Mouse (Mus musculus): Measurements from ENCODE around the gene Actl6a.
"Not testable (repeated sequence)": the region's sequence is repeated elsewhere in the genome, so short reads cannot be mapped to it uniquely, and the experiment has no call there.

Gene Actl6a

DNA sequence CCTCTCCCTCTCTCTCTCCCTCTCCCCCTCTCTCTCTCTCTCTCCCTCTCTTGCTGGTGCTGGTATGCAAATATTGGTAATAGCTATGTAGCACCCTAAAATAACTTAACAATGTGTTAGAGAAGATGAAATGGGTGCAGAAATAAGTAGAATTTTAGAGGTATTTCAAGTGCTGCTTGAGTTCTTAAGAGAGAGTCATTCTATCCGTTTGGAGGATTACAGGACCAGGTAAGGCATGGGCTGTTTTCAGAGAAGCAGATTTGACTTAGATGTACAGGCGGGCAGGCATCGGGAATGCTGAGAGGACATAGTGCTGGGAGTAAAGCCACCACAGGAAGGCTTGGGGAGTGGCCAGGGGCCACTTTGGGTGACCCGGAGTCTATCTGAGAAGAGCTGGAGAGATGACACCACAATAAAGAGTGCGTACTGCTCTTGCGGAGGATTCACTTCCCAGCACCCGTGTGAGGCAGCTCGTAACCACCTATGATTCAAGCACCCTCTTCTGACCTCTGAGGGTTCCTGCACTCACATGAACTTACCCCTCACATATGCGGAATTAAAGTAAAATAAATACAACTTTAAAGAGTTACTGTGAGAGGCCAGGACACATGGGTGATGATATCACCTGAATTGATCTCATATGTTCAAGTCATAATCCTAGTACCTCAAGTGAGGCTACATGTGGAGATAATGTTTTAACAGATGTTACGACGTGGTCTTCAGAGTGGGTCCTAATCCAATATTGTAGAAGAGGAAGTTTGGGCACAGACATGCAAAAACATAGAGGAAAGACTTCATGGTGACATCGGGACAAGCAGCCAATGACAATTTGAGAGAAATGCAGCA, 11.1 kb upstream of the Actl6a start:
- DNase-seq (ENCODE audit: low spot score): no peak

DNA sequence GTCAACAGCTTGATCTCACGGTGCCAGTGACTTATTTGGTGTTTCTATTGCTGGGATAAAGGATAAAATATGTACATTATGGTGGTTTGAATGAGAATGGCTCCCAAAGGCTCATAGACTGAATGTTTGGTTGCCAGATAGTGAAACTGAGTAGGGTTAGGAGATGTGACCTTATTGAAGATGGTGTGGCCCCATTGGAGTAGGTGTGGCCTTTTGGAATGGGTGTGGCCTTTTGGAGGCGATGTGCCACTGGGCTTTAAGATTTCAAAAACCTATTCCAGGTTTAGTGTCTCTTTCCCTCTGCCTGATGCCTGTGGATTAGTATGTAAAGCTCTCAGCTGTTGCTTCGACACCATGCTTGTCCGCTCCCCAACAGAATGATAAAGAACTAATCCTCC, 10.5 kb upstream of the Actl6a start:
- DNase-seq (ENCODE audit: low spot score): no peak

DNA sequence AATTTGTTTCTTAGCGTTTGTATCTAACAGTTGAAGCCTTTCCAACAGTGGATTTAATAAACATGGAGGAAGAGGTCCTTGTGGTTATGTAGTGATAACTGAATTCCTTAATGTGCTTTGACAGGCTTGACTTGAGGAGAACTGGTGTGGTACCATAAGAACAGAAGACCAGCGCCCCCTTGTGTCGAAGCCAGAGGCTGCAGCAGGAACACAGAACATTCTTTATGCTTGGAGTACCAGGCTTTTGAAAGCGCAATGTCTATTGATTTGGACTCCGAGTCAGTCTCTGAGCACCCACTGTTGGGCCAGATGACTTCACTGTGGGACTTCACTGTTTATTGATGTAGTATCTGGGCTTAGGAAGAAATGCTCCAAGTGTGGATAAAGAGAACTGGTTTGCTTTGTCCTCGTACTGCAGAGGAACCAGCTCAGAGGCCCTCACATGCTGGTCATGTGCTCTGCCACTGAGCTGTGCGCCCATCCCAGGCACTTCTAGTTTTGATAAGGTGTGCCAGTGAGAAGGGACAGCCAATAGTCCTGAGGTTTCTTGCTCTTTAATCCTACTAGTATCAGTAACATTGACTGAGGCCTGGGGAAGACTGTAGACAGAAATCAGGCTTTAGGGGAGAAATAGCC, 7.8 kb upstream of the Actl6a start:
- DNase-seq (ENCODE audit: low spot score): peak; percentile 74

DNA sequence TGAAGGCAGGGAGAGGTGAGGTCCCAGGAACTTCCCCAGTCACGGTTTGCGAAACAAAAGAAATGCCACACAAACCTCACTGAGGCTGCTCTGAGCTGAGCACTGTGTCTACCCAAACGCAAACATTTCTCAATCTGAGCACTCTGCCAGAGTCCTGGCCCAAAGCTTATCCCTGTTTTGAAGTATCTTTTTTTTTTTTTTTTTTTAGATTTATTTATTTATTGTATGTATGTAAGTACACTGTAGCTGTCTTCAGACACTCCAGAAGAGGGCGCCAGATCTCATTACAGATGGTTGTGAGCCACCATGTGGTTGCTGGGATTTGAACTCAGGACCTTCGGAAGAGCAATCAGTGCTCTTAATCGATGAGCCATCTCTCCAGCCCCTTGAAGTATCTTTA, 2.1 kb upstream of the Actl6a start:
- DNase-seq (ENCODE audit: low spot score): not testable (repeated sequence)

DNA sequence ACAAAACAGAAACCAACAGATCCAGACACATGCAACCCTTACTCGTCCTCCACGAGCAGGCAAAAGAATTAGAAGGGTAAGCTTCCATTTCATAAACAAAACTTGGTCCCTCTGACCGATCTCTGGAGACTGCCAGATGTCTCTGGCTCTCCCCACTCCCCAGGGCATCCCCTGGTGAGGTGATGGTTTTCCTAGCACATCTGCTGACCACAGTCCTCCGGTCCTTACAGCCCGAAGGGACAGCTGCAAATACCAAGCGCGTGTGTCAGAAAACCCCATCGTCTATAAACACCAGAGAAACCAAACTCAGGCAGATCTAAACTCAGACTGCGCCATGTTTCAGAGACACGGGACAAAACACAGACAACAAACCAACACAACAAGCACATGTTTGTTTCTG, 1.5 kb upstream of the Actl6a start:
- DNase-seq (ENCODE audit: low spot score): not testable (repeated sequence)

DNA sequence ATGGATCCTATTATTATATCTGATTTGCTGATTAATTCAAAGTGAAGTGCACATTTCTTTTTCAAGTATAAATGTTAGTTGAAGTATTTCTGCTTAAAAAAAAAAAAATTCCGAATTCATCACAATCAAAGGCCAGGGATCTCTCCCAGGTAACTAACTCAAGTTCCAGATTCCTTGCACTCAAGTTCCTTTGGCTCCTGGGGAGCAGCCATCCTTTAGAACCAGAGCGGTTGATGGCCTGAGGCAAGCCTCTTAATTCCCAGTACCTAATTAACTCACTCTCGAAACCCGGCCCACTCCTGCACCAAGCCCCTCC, 1.9 kb downstream of the Actl6a start:
- DNase-seq (ENCODE audit: low spot score): no peak

DNA sequence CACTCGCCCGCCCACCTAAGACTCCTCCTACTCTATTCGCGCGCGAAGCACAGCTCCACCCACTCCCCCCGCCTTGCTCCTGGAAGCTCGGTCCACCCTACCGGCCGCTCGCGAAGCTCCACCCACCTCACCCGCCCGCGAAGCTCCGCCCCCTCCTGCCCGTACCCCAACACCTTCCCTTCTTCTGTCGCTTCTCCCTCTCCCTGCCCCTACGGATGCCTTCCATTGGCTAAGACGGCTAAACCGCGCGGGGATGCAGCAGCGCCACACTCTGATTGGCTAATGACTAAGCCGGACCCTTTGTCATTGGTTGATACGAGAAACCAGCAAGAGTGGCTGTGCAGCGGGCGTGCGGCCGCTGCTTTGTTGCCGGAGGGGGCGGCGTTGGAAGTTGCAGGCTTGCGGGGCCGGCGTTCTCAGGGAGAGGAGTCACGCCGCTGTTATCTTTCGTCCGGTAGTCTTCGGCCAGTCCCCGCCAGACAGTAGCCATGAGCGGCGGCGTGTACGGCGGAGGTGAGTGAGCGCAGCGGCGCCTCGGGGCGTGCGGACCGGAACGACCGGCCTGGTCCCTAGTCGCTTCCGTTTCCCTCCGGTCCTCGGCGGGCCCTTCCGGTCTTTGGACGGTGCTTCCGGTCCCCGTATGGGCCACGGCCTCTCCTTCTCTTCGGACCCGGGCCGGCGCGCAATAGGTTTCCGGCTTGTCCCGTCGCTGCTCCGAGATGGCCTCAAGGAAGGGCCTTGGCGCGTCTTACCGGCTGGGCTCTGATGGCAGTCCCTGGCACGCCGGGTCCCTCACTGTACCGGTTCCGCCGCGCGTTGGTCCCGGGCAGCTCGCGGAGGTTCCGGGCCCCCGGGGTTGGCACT, 2.5 kb downstream of the Actl6a start:
- DNase-seq (ENCODE audit: low spot score): peak; percentile 99

DNA sequence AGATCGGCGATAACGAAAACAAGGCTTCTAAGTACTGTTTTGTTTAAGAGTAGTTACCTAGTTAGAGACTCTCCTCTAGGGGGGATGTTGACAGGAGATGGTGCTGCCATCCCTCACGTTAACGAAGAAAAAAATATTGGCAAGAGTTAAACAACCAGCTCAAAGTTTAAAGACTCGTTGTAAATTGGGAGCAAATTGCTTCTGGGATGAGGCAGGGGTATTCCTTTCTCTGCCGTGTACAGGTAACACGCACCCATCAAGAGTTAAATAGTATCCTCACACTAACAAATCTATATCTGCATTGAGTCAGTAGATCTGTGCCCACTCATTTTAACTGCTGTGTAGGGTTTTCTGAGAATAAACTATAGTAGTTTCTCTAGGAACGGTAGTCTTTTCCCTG, 3.3 kb downstream of the Actl6a start:
- no peak for DNase-seq (ENCODE audit: low spot score)

DNA sequence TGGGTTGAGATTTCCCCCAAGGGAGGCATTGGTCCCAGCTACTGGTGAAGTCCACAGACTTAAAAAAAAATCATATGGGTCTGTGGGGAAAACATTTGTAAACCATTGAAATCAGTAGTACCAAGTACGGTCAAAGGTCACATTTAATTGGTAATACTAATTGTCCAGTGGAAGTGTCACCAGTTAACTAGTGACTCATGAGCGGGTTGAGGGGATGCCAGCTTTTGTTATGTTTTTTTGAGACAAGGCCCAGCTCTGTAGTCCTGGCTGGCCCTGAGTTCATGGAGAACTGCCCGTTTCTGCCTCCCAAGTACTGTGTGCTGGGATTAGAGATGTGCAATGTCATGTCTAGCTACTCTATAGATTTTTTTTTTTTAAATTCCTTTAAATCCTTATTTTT, 7.6 kb downstream of the Actl6a start:
- no peak for DNase-seq (ENCODE audit: low spot score)

DNA sequence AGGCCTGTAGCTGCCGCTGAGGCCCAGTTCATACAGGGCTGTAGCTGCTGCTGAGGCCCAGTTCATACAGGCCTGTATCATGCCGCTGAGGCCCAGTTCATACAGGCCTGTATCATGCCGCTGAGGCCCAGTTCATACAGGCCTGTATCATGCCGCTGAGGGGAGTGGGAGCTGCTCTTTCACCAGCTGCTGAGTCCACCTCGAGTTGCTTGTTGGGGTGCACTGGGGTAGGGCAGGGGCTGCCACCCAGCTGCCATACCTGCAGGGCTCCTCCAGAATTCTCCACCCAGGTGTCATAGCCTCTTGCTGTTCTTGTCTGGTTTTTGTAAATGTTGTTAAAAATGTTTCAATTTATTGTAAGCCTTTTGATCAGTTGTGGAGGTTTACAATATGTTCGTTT, 11.3 kb downstream of the Actl6a start:
- not testable (repeated sequence) for DNase-seq (ENCODE audit: low spot score)

DNA sequence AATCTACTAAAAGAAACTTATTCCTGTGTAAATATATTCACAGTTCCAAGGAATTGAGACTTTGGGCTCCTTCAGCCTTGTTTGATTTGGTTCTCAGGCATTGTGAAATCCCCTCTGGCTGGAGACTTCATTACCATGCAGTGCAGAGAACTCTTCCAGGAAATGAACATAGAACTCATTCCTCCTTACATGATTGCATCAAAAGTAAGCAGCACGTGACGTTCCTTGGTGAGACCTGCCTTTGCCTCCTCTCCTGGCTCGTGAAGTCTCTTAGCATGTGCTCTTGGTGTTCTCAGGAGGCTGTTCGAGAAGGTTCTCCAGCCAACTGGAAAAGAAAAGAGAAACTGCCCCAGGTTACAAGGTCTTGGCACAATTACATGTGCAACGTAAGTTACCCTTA, 12.2 kb downstream of the Actl6a start:
- no peak for DNase-seq (ENCODE audit: low spot score)

DNA sequence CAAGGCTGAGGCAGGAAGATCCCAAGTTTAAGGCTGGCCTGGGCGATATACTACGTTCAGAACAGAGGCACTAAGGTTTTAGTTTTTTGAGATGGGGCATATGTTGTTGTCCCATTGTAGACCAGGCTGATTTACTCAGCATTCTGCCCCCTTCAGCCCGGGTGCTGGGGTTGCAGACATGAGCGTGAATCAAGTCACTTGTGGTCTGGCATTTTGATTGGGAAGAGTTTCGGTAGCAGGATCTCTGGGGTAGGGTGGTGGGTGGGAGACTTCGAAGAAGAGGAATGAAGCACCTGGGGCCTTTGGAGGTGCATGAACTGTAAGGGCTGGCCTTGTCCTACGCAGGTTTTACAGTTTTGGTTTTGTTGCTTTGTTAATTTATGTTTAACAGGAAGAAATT, 18.1 kb downstream of the Actl6a start:
- no peak for DNase-seq (ENCODE audit: low spot score)

DNA sequence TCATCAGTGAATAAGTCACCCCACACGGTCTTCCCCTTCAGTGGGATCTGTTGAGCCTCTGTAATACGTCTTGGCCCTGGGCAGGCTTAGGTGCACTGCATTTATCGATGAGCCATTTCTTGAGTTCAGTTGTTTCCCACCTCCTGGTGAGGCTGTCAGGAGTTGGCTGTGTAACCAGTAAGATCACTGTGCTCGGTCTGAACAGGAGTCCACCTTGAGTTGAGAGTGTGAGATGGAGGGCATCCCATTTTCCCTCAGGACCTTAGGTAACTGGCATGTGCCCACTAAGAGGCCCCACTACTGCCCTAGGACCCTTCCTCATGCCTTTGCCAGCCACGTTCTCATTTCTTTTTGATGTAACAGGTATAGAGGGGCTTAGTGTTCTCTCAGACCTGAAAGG, 19.9 kb downstream of the Actl6a start:
- no peak for DNase-seq (ENCODE audit: low spot score)

DNA sequence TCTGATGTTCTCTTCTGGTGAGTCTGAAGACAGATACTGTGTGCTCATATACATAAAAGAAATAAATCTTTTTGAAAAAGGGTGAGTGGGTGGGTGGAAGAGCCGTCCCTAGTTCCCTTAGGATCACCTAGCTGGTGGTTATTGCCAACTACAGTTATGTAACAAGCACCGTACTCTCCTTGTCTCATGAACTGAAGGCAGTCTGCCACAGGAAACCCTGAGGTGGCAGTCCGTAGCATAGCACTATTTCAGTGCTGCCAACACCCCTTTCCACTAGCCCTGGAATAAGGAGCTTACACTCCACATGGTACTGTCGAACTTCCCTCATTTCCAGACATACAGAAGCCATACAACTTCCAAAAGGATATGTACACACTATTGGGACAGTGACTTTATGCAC, 21.8 kb downstream of the Actl6a start:
- DNase-seq (ENCODE audit: low spot score): no peak

DNA sequence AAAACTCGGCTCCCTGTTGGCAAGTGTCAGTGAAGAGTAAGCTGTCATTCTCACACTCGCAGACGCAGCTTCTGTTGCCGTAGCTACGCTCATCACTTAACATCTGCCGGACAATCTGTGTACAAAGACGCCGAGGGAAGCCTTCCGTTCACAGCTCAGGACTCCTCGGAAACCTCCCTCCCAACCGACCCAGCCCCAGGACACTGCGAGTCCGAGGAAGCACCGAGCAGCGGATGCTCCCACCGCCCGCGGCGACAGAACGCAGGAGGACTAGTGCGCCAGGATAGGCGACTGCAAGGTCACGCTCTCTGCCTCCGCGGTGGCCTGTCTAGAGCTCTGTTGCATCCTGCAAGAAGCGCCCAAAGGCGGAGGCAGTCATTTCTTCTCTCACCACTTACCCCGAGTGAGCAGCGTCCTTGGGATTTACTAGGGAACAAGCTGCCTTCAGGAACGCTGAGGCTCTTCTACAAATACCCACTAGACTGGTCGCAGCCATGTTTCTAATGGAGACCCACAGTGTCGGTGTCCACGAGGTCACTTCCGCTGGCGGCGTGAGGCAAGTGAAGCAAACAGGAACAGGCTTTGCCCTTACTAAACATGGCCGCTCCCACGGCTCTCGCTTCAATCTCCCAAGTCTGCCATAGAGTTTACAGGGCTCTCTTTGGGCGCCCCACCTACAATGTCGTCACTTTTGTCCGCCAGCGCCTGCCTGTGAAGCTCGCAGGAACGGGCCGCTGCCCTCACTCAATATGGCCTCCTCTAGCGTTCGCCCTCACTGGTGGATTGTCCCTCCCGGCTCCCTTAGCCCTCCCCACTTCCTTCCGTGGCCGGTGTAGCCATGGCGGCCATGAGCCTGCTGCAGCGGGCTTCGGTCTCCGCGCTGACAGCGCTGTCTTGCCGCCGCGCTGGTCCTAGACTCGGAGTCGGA, 30.4 kb downstream of the Actl6a start, which contains the start of gene Ndufb5:
TSS of gene Ndufb5 (plus strand) at position 747 of the 928 bp plus-strand sequence.
- peak; percentile 98 for DNase-seq (ENCODE audit: low spot score)

DNA sequence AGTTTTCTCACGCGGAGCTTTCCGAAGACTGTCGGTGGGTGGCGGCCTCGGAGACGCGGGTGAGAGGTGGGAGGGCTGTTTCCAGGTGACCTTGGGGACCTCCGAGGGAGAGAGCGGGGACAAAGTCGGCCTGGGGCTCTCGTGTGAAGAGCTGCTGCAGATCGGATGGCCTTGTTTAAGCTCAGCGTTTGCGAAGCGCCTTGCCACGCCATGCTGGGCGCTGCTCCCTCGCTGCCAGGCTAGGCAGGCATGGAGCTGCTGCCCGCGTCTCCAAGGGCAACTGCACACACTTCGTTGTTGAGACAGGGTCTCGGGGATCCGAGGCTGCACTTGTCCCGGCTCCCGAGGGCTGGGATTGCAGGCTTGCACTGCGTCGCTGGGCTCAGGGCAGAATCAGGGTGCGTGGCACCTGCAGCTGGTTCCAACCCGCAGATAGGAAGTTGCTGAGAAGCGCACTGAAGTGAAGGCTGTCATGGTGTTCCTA, 31.1 kb downstream of the Actl6a start, which contains the start of gene Mrpl47:
TSS of gene Mrpl47 (minus strand) at position 434 of the 484 bp plus-strand sequence.
- DNase-seq (ENCODE audit: low spot score): no peak

DNA sequence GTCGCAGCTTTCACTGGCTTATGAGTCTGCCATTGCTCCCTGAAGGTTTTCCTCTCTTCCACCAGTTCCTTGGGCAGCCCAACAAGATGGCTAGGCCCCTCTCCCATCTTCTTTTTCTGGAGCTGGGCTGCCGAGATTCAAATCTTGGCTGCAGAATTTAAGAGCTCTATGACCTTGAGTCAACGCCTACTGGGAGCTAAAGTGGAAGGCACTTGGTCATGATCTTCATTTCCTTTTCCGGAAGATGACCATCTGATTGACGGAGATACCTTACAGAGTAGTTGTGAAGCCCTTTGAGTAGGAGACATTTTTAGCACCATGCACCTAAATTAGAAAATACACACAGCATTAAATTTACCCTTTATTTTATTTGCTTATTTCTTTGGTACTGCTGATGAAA, 32.5 kb downstream of the Actl6a start:
- DNase-seq (ENCODE audit: low spot score): no peak

DNA sequence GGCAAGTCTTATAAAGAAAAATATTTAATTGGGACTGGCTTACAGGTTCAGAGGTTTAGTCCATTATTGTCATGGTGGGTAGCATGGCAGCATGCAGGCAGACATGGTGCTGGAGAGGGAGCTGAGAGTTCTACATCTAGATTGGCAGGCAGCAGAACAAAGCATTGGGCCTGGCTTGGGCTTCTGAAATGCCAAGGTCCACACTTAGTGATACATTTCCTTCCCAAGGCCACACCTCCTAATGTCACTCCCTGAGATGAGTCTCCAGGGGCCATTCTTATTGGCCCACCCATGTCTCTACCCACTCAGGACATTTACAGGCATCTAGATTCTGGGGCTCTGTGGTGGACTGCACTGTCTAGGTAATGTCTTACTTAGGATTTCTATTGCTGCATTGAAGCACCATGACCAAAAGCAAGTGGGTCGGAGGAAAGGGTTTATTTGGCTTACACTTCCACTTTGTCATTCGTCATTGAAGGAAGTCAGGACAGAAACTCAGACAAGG, 36.2 kb downstream of the Actl6a start:
- no peak for DNase-seq (ENCODE audit: low spot score)

DNA sequence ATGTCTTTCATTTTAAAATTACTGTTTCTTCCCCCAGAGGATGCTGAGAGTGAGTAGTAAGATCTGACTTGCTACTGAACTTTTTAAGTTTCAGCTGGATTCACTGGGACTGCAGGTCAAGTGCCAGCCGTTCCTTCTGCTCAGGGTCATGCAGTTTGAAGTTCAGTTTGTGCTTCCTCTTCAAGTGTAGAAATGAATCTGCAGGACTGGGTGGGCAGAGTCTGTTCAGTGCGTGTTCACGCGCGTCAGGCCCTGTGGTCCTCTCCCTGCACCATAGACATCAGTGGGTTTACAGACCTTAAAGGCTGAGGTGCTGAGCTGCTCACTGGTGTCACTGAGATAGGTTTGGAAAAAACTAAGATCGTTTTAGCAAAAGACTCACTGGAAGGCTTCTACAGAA, 38.9 kb downstream of the Actl6a start:
- no peak for DNase-seq (ENCODE audit: low spot score)

DNA sequence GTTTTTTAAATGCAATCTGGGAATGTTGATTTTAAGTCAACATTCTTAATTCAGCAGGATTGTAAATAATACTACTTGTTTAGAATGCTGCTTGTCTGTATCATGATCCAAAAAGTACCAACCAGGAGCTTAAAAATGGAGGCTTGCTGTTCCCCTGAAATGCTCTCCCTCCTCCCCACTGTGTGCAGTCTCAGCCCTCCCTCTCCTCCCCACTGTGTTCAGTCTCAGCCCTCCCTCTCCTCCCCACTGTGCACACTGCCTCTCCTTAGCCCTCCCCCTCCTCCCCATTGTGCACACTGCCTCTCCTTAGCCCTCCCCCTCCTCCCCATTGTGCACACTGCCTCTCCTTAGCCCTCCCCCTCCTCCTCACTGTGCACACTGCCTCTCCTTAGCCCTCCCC, 39.3 kb downstream of the Actl6a start:
- not testable (repeated sequence) for DNase-seq (ENCODE audit: low spot score)

DNA sequence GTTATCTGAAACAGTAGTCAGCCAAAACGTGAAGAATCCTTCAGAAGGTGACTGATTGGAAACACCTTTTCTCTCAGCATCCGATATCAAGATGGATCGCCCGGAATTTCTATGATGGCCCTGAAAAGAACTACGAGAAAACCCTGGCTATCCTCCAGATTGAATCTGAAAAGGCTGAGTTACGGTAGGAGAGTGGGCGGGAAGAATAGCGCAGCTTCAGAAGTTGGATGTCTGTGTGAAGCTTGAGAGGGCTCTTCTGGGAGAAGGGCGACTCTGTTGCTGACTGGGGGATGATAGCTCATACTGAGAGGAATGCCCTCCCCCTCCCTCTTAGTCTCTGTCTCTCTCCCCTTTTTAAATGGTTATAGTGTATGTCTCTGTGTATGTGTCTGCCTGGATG, 42.3 kb downstream of the Actl6a start:
- DNase-seq (ENCODE audit: low spot score): no peak
